Mouse (Mus musculus): ENCODE results near the gene Stxbp1. TPM values are rescaled to one million over a fixed set of nuclear protein-coding genes. Genes with fewer than 3 reads are reported as not detected.

Gene Stxbp1
- polyA plus RNA-seq, 1 experiment from 2014 or later, result 240 TPM

- no peaks in the 10 kb centered on the region for H3K27me3 ChIP-seq (ENCODE audit: control insufficient read depth, insufficient read depth, low read length)
- H3K9ac ChIP-seq (replicated peaks; ENCODE audit: low read length), result no peak overlapping the region
- no peak overlapping the region for H3K27ac ChIP-seq (replicated peaks; ENCODE audit: low read depth, low read length)
- no peaks in the 10 kb centered on the region for H3K9me3 ChIP-seq (ENCODE audit: control insufficient read depth, low read length)
- no peaks in the 10 kb centered on the region for H3K4me1 ChIP-seq (ENCODE audit: control insufficient read depth, insufficient read depth, low read length)
- DNase-seq (no peak), ATAC-seq (ENCODE audit: low FRiP score, low TSS enrichment) (no peak)
- H3K4me2 ChIP-seq (ENCODE audit: low read length), result no peak overlapping the region
- H3K36me3 ChIP-seq (ENCODE audit: control insufficient read depth, insufficient read depth, low read length), result peaks cover 34% of the 10 kb centered on the region
- WGBS, result 62% methylated on average over 8 of the region's 8 CpGs
- H3K4me3 ChIP-seq (replicated peaks; ENCODE audit: low read depth, low read length), result no peak overlapping the region
Observed at GRCm38 (mm10) chr2:32823579-32824154, 23.4 kb downstream of the Stxbp1 start.

- Histone ChIP-seq H3K4me2 (ENCODE audit: low read length) (no peak overlapping the region), H3K27ac (replicated peaks; ENCODE audit: low read depth, low read length) (no peak overlapping the region), H3K36me3 (ENCODE audit: control insufficient read depth, insufficient read depth, low read length) (peaks cover 40% of the 10 kb centered on the region), H3K9me3 (ENCODE audit: control insufficient read depth, low read length) (no peaks in the 10 kb centered on the region), H3K4me1 (ENCODE audit: control insufficient read depth, insufficient read depth, low read length) (no peaks in the 10 kb centered on the region), H3K9ac (replicated peaks; ENCODE audit: low read length) (no peak overlapping the region), H3K4me3 (replicated peaks; ENCODE audit: low read depth, low read length) (no peak overlapping the region), H3K27me3 (ENCODE audit: control insufficient read depth, insufficient read depth, low read length) (no peaks in the 10 kb centered on the region)
- ATAC-seq (ENCODE audit: low FRiP score, low TSS enrichment), result no peak
- DNase-seq, result no peak
- whole genome bisulfite sequencing, result 74% methylated on average over 11 of the region's 11 CpGs
Observed at GRCm38 (mm10) chr2:32823153-32823552, 23.9 kb downstream of the Stxbp1 start.

- 85% methylated on average over 6 of the region's 6 CpGs for WGBS
- Histone ChIP-seq H3K4me3 (replicated peaks; ENCODE audit: low read depth, low read length) (no peak overlapping the region), H3K9me3 (ENCODE audit: control insufficient read depth, low read length) (no peaks in the 10 kb centered on the region), H3K27ac (replicated peaks; ENCODE audit: low read depth, low read length) (no peak overlapping the region), H3K27me3 (ENCODE audit: control insufficient read depth, insufficient read depth, low read length) (no peaks in the 10 kb centered on the region), H3K9ac (replicated peaks; ENCODE audit: low read length) (no peak overlapping the region), H3K36me3 (ENCODE audit: control insufficient read depth, insufficient read depth, low read length) (peaks cover 45% of the 10 kb centered on the region), H3K4me2 (ENCODE audit: low read length) (no peak overlapping the region), H3K4me1 (ENCODE audit: control insufficient read depth, insufficient read depth, low read length) (no peaks in the 10 kb centered on the region)
- ATAC-seq (ENCODE audit: low FRiP score, low TSS enrichment) (no peak), DNase-seq (no peak)
Observed at GRCm38 (mm10) chr2:32822643-32823042, 24.4 kb downstream of the Stxbp1 start.

- no peaks in the 10 kb centered on the region for H3K4me1 ChIP-seq (ENCODE audit: control insufficient read depth, insufficient read depth, low read length)
- H3K9ac ChIP-seq (replicated peaks; ENCODE audit: low read length), result no peak overlapping the region
- H3K9me3 ChIP-seq (ENCODE audit: control insufficient read depth, low read length), result no peaks in the 10 kb centered on the region
- no peaks in the 10 kb centered on the region for H3K27me3 ChIP-seq (ENCODE audit: control insufficient read depth, insufficient read depth, low read length)
- no peak overlapping the region for H3K4me2 ChIP-seq (ENCODE audit: low read length)
- peak; percentile 69 for DNase-seq
- H3K4me3 ChIP-seq (replicated peaks; ENCODE audit: low read depth, low read length), result no peak overlapping the region
- ATAC-seq (ENCODE audit: low FRiP score, low TSS enrichment), result no peak
- H3K27ac ChIP-seq (replicated peaks; ENCODE audit: low read depth, low read length), result no peak overlapping the region
- peaks cover 54% of the 10 kb centered on the region for H3K36me3 ChIP-seq (ENCODE audit: control insufficient read depth, insufficient read depth, low read length)
- 73% methylated on average over 11 of the region's 11 CpGs for WGBS
Observed at GRCm38 (mm10) chr2:32821041-32821802, 25.8 kb downstream of the Stxbp1 start.

GRCm38 (mm10) chr2:32818208-32818607, 28.8 kb downstream of the Stxbp1 start:
- no peaks in the 10 kb centered on the region for H3K4me1 ChIP-seq (ENCODE audit: control insufficient read depth, insufficient read depth, low read length)
- H3K27me3 ChIP-seq (ENCODE audit: control insufficient read depth, insufficient read depth, low read length), result no peaks in the 10 kb centered on the region
- no peaks in the 10 kb centered on the region for H3K9me3 ChIP-seq (ENCODE audit: control insufficient read depth, low read length)
- 94% methylated on average over 5 of the region's 5 CpGs for WGBS
- no peak for DNase-seq
- H3K27ac ChIP-seq (replicated peaks; ENCODE audit: low read depth, low read length), result no peak overlapping the region
- ATAC-seq (ENCODE audit: low FRiP score, low TSS enrichment), result no peak
- no peak overlapping the region for H3K4me3 ChIP-seq (replicated peaks; ENCODE audit: low read depth, low read length)
- no peak overlapping the region for H3K4me2 ChIP-seq (ENCODE audit: low read length)
- peaks cover 82% of the 10 kb centered on the region for H3K36me3 ChIP-seq (ENCODE audit: control insufficient read depth, insufficient read depth, low read length)
- H3K9ac ChIP-seq (replicated peaks; ENCODE audit: low read length), result no peak overlapping the region

- Histone ChIP-seq H3K27me3 (ENCODE audit: control insufficient read depth, insufficient read depth, low read length) (no peaks in the 10 kb centered on the region), H3K9me3 (ENCODE audit: control insufficient read depth, low read length) (no peaks in the 10 kb centered on the region), H3K4me1 (ENCODE audit: control insufficient read depth, insufficient read depth, low read length) (no peaks in the 10 kb centered on the region), H3K4me3 (replicated peaks; ENCODE audit: low read depth, low read length) (no peak overlapping the region), H3K27ac (replicated peaks; ENCODE audit: low read depth, low read length) (no peak overlapping the region), H3K4me2 (ENCODE audit: low read length) (no peak overlapping the region), H3K36me3 (ENCODE audit: control insufficient read depth, insufficient read depth, low read length) (peaks cover 86% of the 10 kb centered on the region), H3K9ac (replicated peaks; ENCODE audit: low read length) (no peak overlapping the region)
- DNase-seq (no peak), ATAC-seq (ENCODE audit: low FRiP score, low TSS enrichment) (no peak)
- WGBS, result 72% methylated on average over 7 of the region's 7 CpGs
Observed at GRCm38 (mm10) chr2:32817589-32817988, 29.5 kb downstream of the Stxbp1 start.

- ATAC-seq (ENCODE audit: low FRiP score, low TSS enrichment) (no peak), DNase-seq (peak; percentile 8)
- Histone ChIP-seq H3K4me2 (ENCODE audit: low read length) (no peak overlapping the region), H3K4me3 (replicated peaks; ENCODE audit: low read depth, low read length) (no peak overlapping the region), H3K9me3 (ENCODE audit: control insufficient read depth, low read length) (no peaks in the 10 kb centered on the region), H3K27ac (replicated peaks; ENCODE audit: low read depth, low read length) (no peak overlapping the region; the same call in 1 of the 2 replicates), H3K36me3 (ENCODE audit: control insufficient read depth, insufficient read depth, low read length) (peaks cover 85% of the 10 kb centered on the region), H3K4me1 (ENCODE audit: control insufficient read depth, insufficient read depth, low read length) (no peaks in the 10 kb centered on the region), H3K27me3 (ENCODE audit: control insufficient read depth, insufficient read depth, low read length) (no peaks in the 10 kb centered on the region), H3K9ac (replicated peaks; ENCODE audit: low read length) (no peak overlapping the region)
- 75% methylated on average over 17 of the region's 17 CpGs for WGBS
Observed at GRCm38 (mm10) chr2:32816946-32817581, 30.0 kb downstream of the Stxbp1 start.

- Histone ChIP-seq H3K27me3 (ENCODE audit: control insufficient read depth, insufficient read depth, low read length) (no peaks in the 10 kb centered on the region), H3K9me3 (ENCODE audit: control insufficient read depth, low read length) (no peaks in the 10 kb centered on the region), H3K9ac (replicated peaks; ENCODE audit: low read length) (no peak overlapping the region), H3K4me3 (replicated peaks; ENCODE audit: low read depth, low read length) (no peak overlapping the region), H3K4me1 (ENCODE audit: control insufficient read depth, insufficient read depth, low read length) (no peaks in the 10 kb centered on the region), H3K36me3 (ENCODE audit: control insufficient read depth, insufficient read depth, low read length) (peaks cover 87% of the 10 kb centered on the region), H3K4me2 (ENCODE audit: low read length) (no peak overlapping the region), H3K27ac (replicated peaks; ENCODE audit: low read depth, low read length) (no peak overlapping the region; the same call in 1 of the 2 replicates)
- 90% methylated on average over 2 of the region's 2 CpGs for WGBS
- no peak for ATAC-seq (ENCODE audit: low FRiP score, low TSS enrichment)
- no peak for DNase-seq
Observed at GRCm38 (mm10) chr2:32816497-32816896, 30.5 kb downstream of the Stxbp1 start.
